Mouse (Mus musculus) stomach, embryonic 14.5 days (tissue): Measurements from ENCODE around the gene Ahcy. TPM values are rescaled to one million over a fixed set of nuclear protein-coding genes. Genes with fewer than 3 reads are reported as not detected.
"Not testable (repeated sequence)": the region's sequence is repeated elsewhere in the genome, so short reads cannot be mapped to it uniquely, and the experiment has no call there.

ENCODE experiments used
- ATAC-seq: fragments of 200-750 bp; cut with Nextera tagmentation; 2 replicates; pipeline ENCODE4 v1.8.0; 2017; ENCODE audit warnings: low read depth, moderate TSS enrichment; ENCODE audit not compliant: insufficient number of reproducible peaks, insufficient read depth, low FRiP score
- H3K27ac ChIP-seq: fragments of 300-500 bp; sonication (generic); 2 replicates; pipeline ENCODE4 v1.5.1; 2014; ENCODE audit warnings: mild to moderate bottlenecking, low read length, moderate library complexity, mixed read lengths
- H3K27me3 ChIP-seq: fragments of 300-500 bp; sonication (generic); 2 replicates; pipeline ENCODE4 v1.6.1; 2014; ENCODE audit warnings: low read length, control low read depth, mixed read lengths; ENCODE audit not compliant: control insufficient read depth, insufficient read depth
- H3K36me3 ChIP-seq: fragments of 300-500 bp; sonication (generic); 2 replicates; pipeline ENCODE4 v1.6.1; 2014; ENCODE audit warnings: mild to moderate bottlenecking, control low read depth, low read length, moderate library complexity, mixed read lengths; ENCODE audit not compliant: control insufficient read depth, insufficient read depth
- H3K4me1 ChIP-seq: fragments of 300-500 bp; sonication (generic); 2 replicates; pipeline ENCODE4 v1.6.1; 2014; ENCODE audit warnings: low read length, control low read depth, mixed read lengths; ENCODE audit not compliant: control insufficient read depth, insufficient read depth
- H3K4me2 ChIP-seq: fragments of 300-500 bp; sonication (generic); replicated peaks from 2 replicates; pipeline ENCODE4 v1.6.1; 2014; ENCODE audit warnings: low read depth, low read length, control low read depth
- H3K4me3 ChIP-seq: fragments of 300-500 bp; sonication (generic); 2 replicates; pipeline ENCODE4 v1.5.1; 2014; ENCODE audit warnings: low read depth, low read length, control low read depth
- H3K9ac ChIP-seq: fragments of 300-500 bp; sonication (generic); replicated peaks from 2 replicates; pipeline ENCODE4 v1.6.1; 2014; ENCODE audit warnings: low read depth, mild to moderate bottlenecking, control low read depth, low read length, moderate library complexity, mixed read lengths
- H3K9me3 ChIP-seq: fragments of 300-500 bp; sonication (generic); 2 replicates; pipeline ENCODE4 v1.6.1; 2016; ENCODE audit warnings: low read depth, low read length, control low read depth; ENCODE audit not compliant: control insufficient read depth
- whole genome bisulfite sequencing: fragments of 180-500 bp; shearing (Covaris S2); extraction: QIAGEN DNeasy Blood & Tissue Kit; methylation state at CpG from one replicate; pipeline ENCODE4 v1.1.7; 2014; 5-methylcytosine and 5-hydroxymethylcytosine counted together
- polyA plus RNA-seq: library from polyadenylated mRNA; unstranded; fragments of >200 nt; fragmentation: Nextera tagmentation; extraction: Ambion mirVana; gene quantifications from 2 replicates; pipeline ENCODE4 v1.2.1, GENCODE M21; 2014

Ahcy gene
- 71.9 and 78.9 TPM in 2 replicates for polyA plus RNA-seq

- no peaks in the 10 kb centered on the region for H3K9me3 ChIP-seq
- ATAC-seq, result peak; percentile 90
- peaks cover 12% of the 10 kb centered on the region for H3K4me1 ChIP-seq
- H3K9ac ChIP-seq, result peak within 1 kb of the TSS; percentile 77
- peak within 1 kb of the TSS; percentile 65 for H3K4me3 ChIP-seq
- no peaks in the 10 kb centered on the region; the same call in 1 of the 2 replicates for H3K36me3 ChIP-seq
- under 1% methylated on average over 56 of the region's 56 CpGs for WGBS
- H3K27ac ChIP-seq, result peak within 1 kb of the TSS; percentile 73; the same call in 1 of the 2 replicates
- H3K27me3 ChIP-seq, result no peaks in the 10 kb centered on the region
- H3K4me2 ChIP-seq, result peak within 1 kb of the TSS; percentile 71
Observed at GRCm38 (mm10) chr2:155073978-155074765, at the start of gene Ahcy. Gene Ahcy (minus strand): TSS chr2:155074497.

- no peaks in the 10 kb centered on the region for H3K27me3 ChIP-seq
- no peak overlapping the region for H3K4me2 ChIP-seq
- 71% methylated on average over 7 of the region's 7 CpGs for WGBS
- no peaks in the 10 kb centered on the region for H3K4me1 ChIP-seq
- H3K9me3 ChIP-seq, result 0 out of 2 replicates have a peak, but pooled peaks cover 4% of the 10 kb centered on the region
- no peak overlapping the region for H3K27ac ChIP-seq
- no peaks in the 10 kb centered on the region for H3K36me3 ChIP-seq
- H3K9ac ChIP-seq, result no peak overlapping the region
- ATAC-seq, result no peak
- no peak overlapping the region for H3K4me3 ChIP-seq
Observed at GRCm38 (mm10) chr2:155115216-155115830, 41.0 kb upstream of the Ahcy start.

- WGBS, result 85% methylated on average over 9 of the region's 9 CpGs
- not testable (repeated sequence) for H3K4me3 ChIP-seq, H3K27ac ChIP-seq, H3K4me1 ChIP-seq, H3K4me2 ChIP-seq, H3K9ac ChIP-seq, ATAC-seq, H3K27me3 ChIP-seq, H3K9me3 ChIP-seq, H3K36me3 ChIP-seq
Observed at GRCm38 (mm10) chr2:155107276-155107675, 33.0 kb upstream of the Ahcy start.

GRCm38 (mm10) chr2:155103607-155104006 is 29.3 kb upstream of the Ahcy start:
- Histone ChIP-seq H3K9ac (no peak overlapping the region), H3K27me3 (no peaks in the 10 kb centered on the region), H3K9me3 (no peaks in the 10 kb centered on the region), H3K36me3 (no peaks in the 10 kb centered on the region), H3K4me1 (no peaks in the 10 kb centered on the region), H3K27ac (no peak overlapping the region), H3K4me2 (no peak overlapping the region), H3K4me3 (no peak overlapping the region)
- ATAC-seq, result no peak
- 81% methylated on average over 6 of the region's 6 CpGs for WGBS

- Histone ChIP-seq H3K4me1 (no peaks in the 10 kb centered on the region), H3K27me3 (no peaks in the 10 kb centered on the region), H3K9ac (no peak overlapping the region), H3K27ac (no peak overlapping the region), H3K9me3 (no peaks in the 10 kb centered on the region), H3K4me3 (no peak overlapping the region), H3K36me3 (no peaks in the 10 kb centered on the region), H3K4me2 (no peak overlapping the region)
- WGBS, result 52% methylated on average over 6 of the region's 6 CpGs
- ATAC-seq, result no peak
Observed at GRCm38 (mm10) chr2:155101761-155102181, 27.5 kb upstream of the Ahcy start.

- Histone ChIP-seq H3K27me3 (no peaks in the 10 kb centered on the region), H3K4me1 (no peaks in the 10 kb centered on the region), H3K36me3 (no peaks in the 10 kb centered on the region), H3K27ac (no peak overlapping the region), H3K4me3 (no peak overlapping the region), H3K9me3 (no peaks in the 10 kb centered on the region), H3K4me2 (no peak overlapping the region), H3K9ac (no peak overlapping the region)
- 76% methylated on average over 3 of the region's 3 CpGs for WGBS
- ATAC-seq, result 0 out of 2 replicates have a peak, but pooled peaks have one; percentile 28
Observed at GRCm38 (mm10) chr2:155100796-155101259, 26.5 kb upstream of the Ahcy start.

- H3K36me3 ChIP-seq, result no peaks in the 10 kb centered on the region
- no peak for ATAC-seq
- no peak overlapping the region for H3K4me2 ChIP-seq
- H3K4me1 ChIP-seq, result no peaks in the 10 kb centered on the region
- H3K27ac ChIP-seq, result no peak overlapping the region
- H3K27me3 ChIP-seq, result no peaks in the 10 kb centered on the region
- no peaks in the 10 kb centered on the region for H3K9me3 ChIP-seq
- 74% methylated on average over 14 of the region's 14 CpGs for WGBS
- no peak overlapping the region for H3K4me3 ChIP-seq
- H3K9ac ChIP-seq, result no peak overlapping the region
Observed at GRCm38 (mm10) chr2:155099994-155100795, 25.9 kb upstream of the Ahcy start.

GRCm38 (mm10) chr2:155099421-155099820 is 25.1 kb upstream of the Ahcy start:
- WGBS, result 69% methylated on average over 7 of the region's 7 CpGs
- H3K36me3 ChIP-seq, result no peaks in the 10 kb centered on the region

More at GRCm38 (mm10) chr2:155099421-155099820, 25.1 kb upstream of the Ahcy start:
- Histone ChIP-seq H3K4me1 (no peaks in the 10 kb centered on the region), H3K27ac (no peak overlapping the region), H3K9me3 (no peaks in the 10 kb centered on the region), H3K4me3 (no peak overlapping the region), H3K27me3 (no peaks in the 10 kb centered on the region), H3K4me2 (no peak overlapping the region), H3K9ac (no peak overlapping the region)
- no peak for ATAC-seq
